Mouse (Mus musculus) Patski (cell line): ENCODE data around the gene Sclt1. TPM values are rescaled to one million over a fixed set of nuclear protein-coding genes. Genes with fewer than 3 reads are reported as not detected.

ENCODE experiments used
- ATAC-seq: fragments of 100-300 bp; one replicate; pipeline ENCODE4 v1.8.0; 2021
- CTCF ChIA-PET: fragments of 350-600 bp; sonication (Branson Sonifier 250); formaldehyde crosslinking; loops from one replicate; lab custom pipeline; 2022; ENCODE audit warnings: inconsistent platforms; lab: Charles Lee
- POLR2A ChIA-PET: fragments of 350-600 bp; sonication (Branson Sonifier 250); formaldehyde crosslinking; loops from one replicate; lab custom pipeline; 2022; ENCODE audit warnings: antibody characterized with exemption, inconsistent platforms; lab: Charles Lee
- DNase-seq: peaks from one replicate; pipeline ENCODE4 v3.0.0-alpha.2; 2011; ENCODE audit warnings: low read depth, low spot score
- H3K27me3 ChIP-seq: fragments of 371-371 bp; one replicate; pipeline ENCODE4 v1.5.1; 2021
- CTCF ChIP-seq: fragments of 100-300 bp; IDR thresholded peaks from one replicate; pipeline ENCODE4 v1.5.1; 2021
- in situ Hi-C: fragments of 300-500 bp; cut with MboI; formaldehyde crosslinking; loops from 3 replicates; pipeline ENCODE4 v1.11.1; 2018; ENCODE audit warnings: low pct_unique_long_range_greater_than_20kb, mixed read lengths
- polyA plus RNA-seq: library from polyadenylated mRNA; unstranded; gene quantifications from one replicate; pipeline ENCODE4 v1.2.3, GENCODE M21; 2021

Sclt1 gene
- polyA plus RNA-seq, 1 experiment from 2014 or later = 20.5 TPM

GRCm38 (mm10) chr3:41589988-41590387, 152.3 kb downstream of the Sclt1 start:
- ATAC-seq = no peak
- in situ Hi-C loops = no loop called here
- POLR2A ChIA-PET = no interaction called here

GRCm38 (mm10) chr3:41589246-41589914, 152.9 kb downstream of the Sclt1 start:
- ChIA-PET CTCF (no interaction called here), POLR2A (no interaction called here)
- ATAC-seq (no peak), DNase-seq (no peak)
- H3K27me3 ChIP-seq = no peaks in the 10 kb centered on the region
- no peak for TF ChIP-seq CTCF
- in situ Hi-C loops = no loop called here

More at GRCm38 (mm10) chr3:41589988-41590387, 152.3 kb downstream of the Sclt1 start:
- H3K27me3 ChIP-seq = no peaks in the 10 kb centered on the region
- no peak for TF ChIP-seq CTCF
- CTCF ChIA-PET = no interaction called here
- DNase-seq = no peak

GRCm38 (mm10) chr3:41588495-41588894, 153.8 kb downstream of the Sclt1 start:
- ATAC-seq = no peak
- POLR2A ChIA-PET = no interaction called here
- CTCF ChIA-PET = interaction anchor here (0.9 to 1.5 kb wide), 3 partner anchors 11 to 406 kb away, joined by 3 to 5 read pairs (median 4); no protein-coding TSS in a partner anchor

GRCm38 (mm10) chr3:41587588-41587987, 154.7 kb downstream of the Sclt1 start:
- DNase-seq (no peak), ATAC-seq (no peak)
- H3K27me3 ChIP-seq = no peaks in the 10 kb centered on the region
- POLR2A ChIA-PET = interaction anchor here (1.2 kb wide), 1 partner anchor 11 kb away, joined by 3 read pairs; no protein-coding TSS in a partner anchor
- in situ Hi-C loops = no loop called here
- TF ChIP-seq CTCF = no peak
- CTCF ChIA-PET = interaction anchor here (1.3 to 1.5 kb wide), 3 partner anchors 10 to 405 kb away, joined by 4 to 5 read pairs (median 4); no protein-coding TSS in a partner anchor

More at GRCm38 (mm10) chr3:41588495-41588894, 153.8 kb downstream of the Sclt1 start:
- DNase-seq = no peak
- H3K27me3 ChIP-seq = no peaks in the 10 kb centered on the region
- in situ Hi-C loops = no loop called here
- no peak for TF ChIP-seq CTCF

- no peak for DNase-seq
- ChIA-PET CTCF (interaction anchor here (1.4 to 1.5 kb wide), 2 partner anchors 10 to 404 kb away, joined by 4 read pairs; no protein-coding TSS in a partner anchor), POLR2A (interaction anchor here (0.5 to 1.2 kb wide), 2 partner anchors 11 to 38 kb away, joined by 3 read pairs; no protein-coding TSS in a partner anchor)
- peak; percentile 40 for ATAC-seq
- H3K27me3 ChIP-seq = no peaks in the 10 kb centered on the region
- in situ Hi-C loops = no loop called here
- no peak for TF ChIP-seq CTCF
Measured at GRCm38 (mm10) chr3:41586917-41587316, 155.4 kb downstream of the Sclt1 start.

GRCm38 (mm10) chr3:41586330-41586729, 156.0 kb downstream of the Sclt1 start:
- ATAC-seq = no peak
- TF ChIP-seq CTCF = no peak
- no peaks in the 10 kb centered on the region for H3K27me3 ChIP-seq
- CTCF ChIA-PET = interaction anchor here (0.8 to 1.4 kb wide), 5 partner anchors 9 to 260 kb away, joined by 3 to 4 read pairs (median 3); no protein-coding TSS in a partner anchor
- in situ Hi-C loops = no loop called here
- no peak for DNase-seq
- POLR2A ChIA-PET = no interaction called here

GRCm38 (mm10) chr3:41585548-41585947, 156.8 kb downstream of the Sclt1 start:
- no peaks in the 10 kb centered on the region for H3K27me3 ChIP-seq
- DNase-seq (no peak), ATAC-seq (no peak)
- ChIA-PET CTCF (interaction anchor here (0.9 to 1.4 kb wide), 3 partner anchors 10 to 259 kb away, joined by 3 to 4 read pairs (median 3); no protein-coding TSS in a partner anchor), POLR2A (no interaction called here)
- TF ChIP-seq CTCF = no peak
- in situ Hi-C loops = no loop called here

GRCm38 (mm10) chr3:41583621-41584020, 158.7 kb downstream of the Sclt1 start:
- CTCF ChIA-PET = interaction anchor here (1.0 to 1.4 kb wide), 2 partner anchors 12 to 18 kb away, joined by 3 to 5 read pairs; no protein-coding TSS in a partner anchor
- DNase-seq = no peak
- in situ Hi-C loops = no loop called here
- POLR2A ChIA-PET = interaction anchor here (1.3 kb wide), 1 partner anchor 17 kb away, joined by 3 read pairs; no protein-coding TSS in a partner anchor
- H3K27me3 ChIP-seq = no peaks in the 10 kb centered on the region
- ATAC-seq = no peak
- no peak for TF ChIP-seq CTCF

GRCm38 (mm10) chr3:41583092-41583491, 159.2 kb downstream of the Sclt1 start:
- in situ Hi-C loops = no loop called here
- POLR2A ChIA-PET = interaction anchor here (1.3 kb wide), 1 partner anchor 17 kb away, joined by 3 read pairs; no protein-coding TSS in a partner anchor
- CTCF ChIA-PET = interaction anchor here (1.0 kb wide), 1 partner anchor 17 kb away, joined by 5 read pairs; no protein-coding TSS in a partner anchor
- no peaks in the 10 kb centered on the region for H3K27me3 ChIP-seq
- TF ChIP-seq CTCF = no peak
- no peak for ATAC-seq
- no peak for DNase-seq

- no peak for TF ChIP-seq CTCF
- H3K27me3 ChIP-seq = no peaks in the 10 kb centered on the region
- no peak for ATAC-seq
- CTCF ChIA-PET = interaction anchor here (0.7 kb wide), 2 partner anchors 16 to 110 kb away, joined by 3 read pairs; no protein-coding TSS in a partner anchor
- in situ Hi-C loops = no loop called here
- DNase-seq = no peak
- POLR2A ChIA-PET = interaction anchor here (0.8 to 1.2 kb wide), 2 partner anchors 13 to 16 kb away, joined by 3 read pairs; no protein-coding TSS in a partner anchor
Measured at GRCm38 (mm10) chr3:41582256-41582655, 160.1 kb downstream of the Sclt1 start.
